Mouse (Mus musculus) ES-CJ7 (cell line): Measurements from ENCODE around the gene Terb2.
"Not testable (repeated sequence)": the region's sequence is repeated elsewhere in the genome, so short reads cannot be mapped to it uniquely, and the experiment has no call there.

Experiments
- DNase-seq: peaks from one replicate; pipeline ENCODE4 v3.0.0; 2011; ENCODE audit warnings: low read depth, low spot score

Gene Terb2

DNA sequence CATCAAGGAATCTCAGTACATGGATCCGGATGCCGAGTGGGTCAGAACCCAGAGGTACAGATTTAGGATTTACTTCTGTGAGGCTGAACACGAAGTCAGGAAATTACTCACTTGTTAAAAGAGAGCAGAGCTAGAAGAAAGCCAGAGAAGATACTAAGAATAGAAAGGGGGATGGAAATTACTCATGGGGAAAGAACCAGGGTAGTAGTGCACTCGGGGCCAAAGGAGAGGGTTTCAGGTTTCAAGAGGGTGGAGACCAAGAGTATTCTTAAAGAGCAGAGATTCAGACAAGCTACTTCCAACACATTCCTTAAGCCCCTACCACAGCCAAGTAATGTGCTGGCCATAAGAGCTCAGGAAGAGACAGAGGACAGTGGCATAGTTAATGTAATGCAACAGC, 24.5 kb upstream of the Terb2 start:
- peak; percentile 46 for DNase-seq

DNA sequence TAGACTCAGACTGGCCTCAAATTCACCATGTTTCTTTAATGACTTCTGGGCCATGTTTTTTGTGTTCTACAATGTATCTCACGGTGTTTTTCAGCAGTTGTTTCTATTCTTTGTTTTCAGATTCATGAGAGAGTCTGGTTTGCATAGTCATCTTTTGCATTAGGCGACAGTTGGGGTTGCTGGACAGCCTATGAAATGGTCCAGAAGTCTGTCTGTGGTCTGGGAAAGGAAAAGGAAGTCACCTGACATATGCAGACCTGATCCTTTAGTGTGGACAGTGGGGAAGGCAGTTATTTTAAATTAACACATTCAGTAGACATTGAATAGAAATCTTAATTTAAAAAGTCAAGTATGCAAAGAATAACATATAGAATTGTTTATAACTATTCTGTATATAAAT, 23.5 kb upstream of the Terb2 start:
- no peak for DNase-seq

DNA sequence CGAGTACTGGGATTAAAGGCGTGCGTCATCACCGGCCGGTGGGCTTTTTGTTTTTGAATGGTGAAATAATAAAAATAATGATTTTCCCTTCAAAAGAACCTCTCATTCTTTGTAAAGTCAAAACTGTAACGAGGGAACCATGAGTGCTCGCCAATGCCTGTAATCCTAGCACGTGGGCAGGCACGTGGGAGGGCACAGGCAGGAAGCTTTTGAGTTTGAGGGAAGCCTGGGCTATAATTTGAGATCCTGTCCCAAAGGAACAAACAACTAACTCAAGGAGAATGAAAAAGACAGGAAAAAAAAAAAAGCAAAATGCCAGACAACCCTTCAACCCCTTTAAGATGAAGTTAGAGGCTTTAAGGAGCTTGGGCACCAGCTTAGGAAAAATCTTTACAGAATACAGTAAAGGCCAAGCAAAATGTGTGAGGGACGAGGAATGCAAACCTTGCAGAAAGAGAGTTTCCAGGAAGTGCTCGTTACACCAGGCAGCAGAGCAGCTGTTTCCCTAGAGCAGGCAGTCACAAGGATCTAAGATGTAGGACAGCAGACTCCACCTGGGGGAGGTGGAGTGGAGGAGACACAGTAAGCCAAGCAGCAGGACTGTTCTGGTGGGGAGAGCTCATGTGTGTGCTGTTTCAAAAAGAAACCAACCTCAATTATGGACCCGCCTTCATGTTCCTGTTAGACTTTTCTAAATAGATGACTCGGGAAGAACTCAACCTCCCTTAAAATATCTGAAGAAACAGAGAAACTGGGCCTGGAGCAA, 22.5 kb upstream of the Terb2 start:
- no peak for DNase-seq

DNA sequence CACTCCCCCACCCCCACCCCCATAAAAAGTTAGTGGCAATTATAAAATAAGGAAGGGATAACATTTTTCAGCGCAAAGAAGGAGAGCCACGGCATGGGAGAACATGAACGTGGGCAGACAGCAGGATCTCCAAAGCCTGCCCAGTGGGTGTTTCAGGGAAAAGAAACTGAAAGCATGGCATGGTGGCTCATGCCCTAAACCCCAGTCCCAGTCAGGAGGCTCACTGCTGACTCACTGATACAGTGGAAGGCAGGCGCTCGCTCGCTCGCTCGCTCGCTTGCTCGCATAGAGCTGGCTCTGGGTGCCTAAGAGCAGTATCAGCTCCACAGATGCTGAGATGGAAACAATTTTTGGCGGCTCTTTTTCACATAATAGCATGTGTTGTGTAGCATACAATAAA, 21.8 kb upstream of the Terb2 start:
- no peak for DNase-seq

- DNase-seq: no peak
Measured at GRCm38 (mm10) chr2:122171292-122171691, 14.8 kb upstream of the Terb2 start.

DNA sequence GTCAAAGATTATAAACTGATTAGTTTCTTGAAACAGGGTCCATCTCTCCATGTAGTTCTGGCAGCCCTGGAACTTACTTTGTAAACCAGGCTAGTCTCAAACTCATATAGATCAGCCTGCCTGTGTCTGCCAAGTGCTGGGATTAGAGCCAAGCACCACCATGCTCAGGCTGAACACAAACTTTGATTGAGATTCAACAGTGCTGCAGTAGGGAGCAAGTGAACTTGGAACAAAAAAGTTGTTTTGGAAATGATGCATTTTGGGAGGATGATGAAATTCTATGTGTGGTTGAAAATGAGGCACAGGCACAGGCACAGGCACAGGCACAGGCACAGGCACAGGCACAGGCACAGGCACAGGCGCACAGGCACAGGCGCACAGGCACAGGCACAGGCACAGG, 13.9 kb upstream of the Terb2 start:
- no peak for DNase-seq

DNA sequence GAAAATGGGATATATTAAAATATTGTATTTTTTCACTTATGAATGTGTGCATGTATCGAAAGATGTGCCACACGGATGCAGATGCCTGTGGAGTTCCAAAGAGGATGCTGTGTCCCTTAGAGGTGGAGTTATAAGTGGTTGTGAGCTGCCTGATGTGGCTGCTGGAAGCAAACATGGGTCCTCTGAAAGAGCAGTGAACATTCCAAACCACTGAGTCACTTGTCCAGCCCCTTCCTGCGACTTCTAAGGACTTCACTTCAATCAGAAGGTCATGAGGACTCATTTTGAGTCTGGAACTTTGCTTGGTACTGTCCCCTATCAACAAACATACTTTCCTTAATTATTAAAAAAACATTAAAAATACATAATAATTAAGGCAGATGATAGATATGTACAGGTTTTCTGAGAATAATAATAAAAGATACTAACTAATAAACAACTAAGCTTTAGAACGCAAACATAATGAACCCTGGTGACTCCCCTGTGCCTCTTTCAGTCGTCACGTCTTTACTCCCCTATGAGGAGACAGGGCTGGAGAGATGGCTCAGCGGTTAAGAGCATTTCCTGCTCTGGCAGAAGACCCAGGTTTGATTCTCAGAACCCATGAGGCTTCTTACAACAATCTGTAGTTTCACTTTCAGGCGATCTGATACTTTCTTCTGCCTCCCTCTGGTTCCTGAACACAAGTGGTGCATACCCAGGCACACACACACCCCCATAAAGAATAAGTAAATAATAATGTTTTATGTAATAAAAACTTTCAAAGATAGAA, 5.8 kb upstream of the Terb2 start:
- DNase-seq: no peak

DNA sequence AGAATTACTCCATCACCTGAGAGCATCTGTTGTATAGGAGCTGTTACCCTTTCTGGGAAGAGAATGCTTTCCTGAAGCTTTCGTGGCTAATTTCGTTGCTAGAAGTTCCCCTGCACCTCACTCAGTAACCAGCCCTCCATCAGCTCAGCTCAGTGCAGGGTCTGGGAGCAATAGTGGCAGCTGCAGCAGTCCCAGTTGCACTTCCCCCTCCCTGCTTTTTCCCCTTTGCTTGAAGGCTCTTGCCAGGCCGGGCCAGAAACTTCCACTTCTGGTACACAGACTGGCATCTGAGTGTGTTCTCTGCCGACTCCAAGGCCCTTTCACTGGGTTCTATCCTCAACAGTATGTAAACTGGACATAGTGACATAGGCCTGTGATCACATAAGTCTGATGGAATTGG, 986 bp upstream of the Terb2 start:
- no peak for DNase-seq

- DNase-seq: no peak
Measured at GRCm38 (mm10) chr2:122186751-122187150, 679 bp downstream of the Terb2 start.

GRCm38 (mm10) chr2:122191849-122192248, 5.8 kb downstream of the Terb2 start:
- DNase-seq: no peak

DNA sequence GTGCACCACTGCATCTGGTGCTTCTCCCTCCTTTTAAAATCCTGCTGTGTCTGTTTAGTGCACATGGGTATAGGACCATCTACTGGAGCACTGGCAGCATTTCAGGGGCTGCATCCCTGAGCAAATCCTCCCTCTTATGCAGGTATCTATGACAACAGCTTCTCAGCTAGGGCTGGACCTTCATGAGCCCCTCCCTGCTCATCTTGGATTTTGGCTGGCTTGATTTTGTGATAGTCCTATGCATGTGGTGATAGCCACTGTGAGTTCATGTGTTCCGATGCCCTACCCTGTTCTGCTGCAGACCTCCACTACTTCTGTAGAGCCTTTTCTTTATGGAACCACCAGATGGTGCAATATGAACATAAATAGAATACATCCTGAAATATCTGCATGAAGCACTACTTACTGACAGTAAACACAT, 8.4 kb downstream of the Terb2 start:
- peak; percentile 29 for DNase-seq

DNA sequence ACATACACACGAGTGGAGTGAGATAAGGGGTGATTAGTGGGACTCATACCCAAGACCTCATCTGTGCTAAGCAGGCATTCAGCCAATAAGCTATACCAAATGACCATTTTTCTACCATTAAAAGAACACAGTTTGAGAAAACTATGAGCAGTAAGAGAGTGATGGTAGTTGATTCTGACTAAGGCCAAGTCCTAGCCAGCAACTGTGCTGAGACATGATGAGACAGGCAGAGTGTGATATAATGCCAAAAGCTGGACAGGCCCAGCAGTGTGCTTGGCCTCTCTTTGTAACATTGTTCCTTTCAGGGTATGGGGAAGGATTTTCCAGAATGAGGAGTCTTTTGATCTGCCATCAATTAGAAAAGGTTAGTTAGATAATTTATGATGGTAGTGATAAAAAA, 15.4 kb downstream of the Terb2 start:
- no peak for DNase-seq

DNA sequence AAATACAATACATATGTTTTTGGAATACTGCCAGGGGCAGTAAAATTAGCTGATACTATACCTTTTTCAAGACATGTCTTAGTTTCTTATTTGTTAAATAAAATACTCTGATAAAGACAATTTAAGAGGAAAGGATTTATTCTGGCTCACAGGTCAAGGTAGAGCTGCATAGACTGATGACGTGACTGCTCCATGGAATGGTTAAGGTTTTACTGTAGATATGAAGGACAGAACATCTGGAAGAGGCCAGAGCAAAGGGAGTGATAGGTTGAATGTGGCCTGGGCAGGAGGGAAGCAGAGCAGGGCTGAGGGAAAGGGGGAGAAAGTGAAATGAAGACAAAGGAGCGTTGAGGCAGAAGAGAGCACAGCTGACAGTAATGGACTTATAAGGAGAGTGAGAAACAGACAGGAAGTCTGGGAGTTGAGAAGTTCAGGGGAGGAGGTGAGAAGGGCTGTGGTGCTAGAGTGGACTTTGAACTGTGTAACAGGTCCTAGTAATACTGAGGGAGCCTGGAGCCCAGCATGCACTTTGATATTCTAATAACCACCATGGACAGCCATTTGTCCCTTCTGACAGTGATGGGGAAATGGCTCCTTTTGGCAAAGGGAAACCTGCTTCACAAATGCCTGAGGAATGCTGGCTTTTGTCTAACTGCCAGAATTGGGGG, 20.5 kb downstream of the Terb2 start:
- DNase-seq: no peak

DNA sequence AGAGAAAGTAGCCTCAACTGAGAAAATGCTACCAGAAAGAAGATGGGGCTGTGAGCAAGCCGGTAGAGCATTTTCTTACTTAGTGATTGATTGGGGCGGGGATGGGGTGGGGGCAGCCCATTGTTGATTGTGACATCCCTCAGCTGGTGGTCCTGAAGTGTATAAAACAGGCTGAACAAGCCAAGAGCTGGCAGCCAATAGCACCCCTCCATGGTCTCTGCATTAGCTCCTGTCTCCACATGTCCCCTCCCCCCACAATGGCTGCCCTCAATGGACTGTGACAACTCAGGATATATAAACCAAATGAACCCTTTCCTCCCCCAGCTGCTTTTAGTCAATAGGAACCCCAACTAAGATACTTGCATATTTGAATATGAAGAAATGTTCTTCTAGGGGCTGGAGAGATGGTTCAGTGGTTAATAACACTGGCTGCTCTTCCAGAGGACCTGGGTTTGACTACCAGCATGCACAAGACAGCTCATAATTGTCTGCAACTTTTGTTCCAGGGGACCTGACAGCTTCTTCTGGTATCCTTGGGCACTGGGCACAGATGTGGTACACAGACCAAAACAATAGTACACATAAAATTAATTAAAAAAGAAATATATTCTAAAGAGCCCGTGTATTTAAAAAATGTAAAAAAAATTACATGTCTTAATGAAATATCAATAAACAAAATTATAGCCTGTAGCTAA, 24.6 kb downstream of the Terb2 start:
- DNase-seq: no peak

GRCm38 (mm10) chr2:122217075-122217474, 31.0 kb downstream of the Terb2 start:
- DNase-seq: not testable (repeated sequence)

GRCm38 (mm10) chr2:122218234-122218633, 32.2 kb downstream of the Terb2 start:
- DNase-seq: no peak

DNA sequence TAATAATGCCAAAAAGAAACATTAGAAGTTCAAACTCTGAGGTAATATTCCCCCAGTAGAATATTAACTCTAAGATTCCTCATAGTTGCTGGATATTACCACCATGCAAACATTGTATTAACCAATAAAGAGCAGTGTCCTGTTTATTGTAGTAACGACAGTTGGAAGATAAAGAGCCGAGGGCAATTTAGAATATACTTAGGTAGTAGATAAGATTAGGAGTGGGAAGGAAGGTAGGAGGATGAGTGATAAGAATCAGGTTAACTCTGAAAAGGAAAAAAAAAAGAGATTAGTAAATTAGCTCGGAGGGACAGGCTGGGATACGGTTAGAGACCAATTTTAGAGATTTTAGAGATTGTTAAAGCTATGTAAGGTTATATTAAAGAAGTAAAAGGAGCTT, 35.3 kb downstream of the Terb2 start:
- DNase-seq: no peak

DNA sequence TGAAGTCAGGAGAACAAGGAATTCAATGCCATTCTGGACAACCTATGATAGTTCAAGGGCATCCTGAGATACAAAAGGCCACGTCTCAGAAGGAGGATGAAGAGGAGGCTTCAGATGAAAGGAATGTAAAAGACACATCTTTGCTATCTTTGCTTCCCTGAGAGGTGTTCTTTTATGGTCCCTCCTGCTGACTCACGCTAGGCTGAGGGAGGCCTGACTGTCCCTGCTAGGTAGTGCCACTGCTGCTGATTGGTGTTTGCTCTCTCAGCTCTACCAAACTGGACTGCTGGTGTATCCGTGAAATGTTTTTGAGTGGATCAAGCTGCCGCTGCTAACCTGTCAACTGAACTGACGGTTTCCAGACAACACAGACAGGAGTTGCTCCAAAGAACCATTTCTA, 35.7 kb downstream of the Terb2 start:
- DNase-seq: no peak

DNA sequence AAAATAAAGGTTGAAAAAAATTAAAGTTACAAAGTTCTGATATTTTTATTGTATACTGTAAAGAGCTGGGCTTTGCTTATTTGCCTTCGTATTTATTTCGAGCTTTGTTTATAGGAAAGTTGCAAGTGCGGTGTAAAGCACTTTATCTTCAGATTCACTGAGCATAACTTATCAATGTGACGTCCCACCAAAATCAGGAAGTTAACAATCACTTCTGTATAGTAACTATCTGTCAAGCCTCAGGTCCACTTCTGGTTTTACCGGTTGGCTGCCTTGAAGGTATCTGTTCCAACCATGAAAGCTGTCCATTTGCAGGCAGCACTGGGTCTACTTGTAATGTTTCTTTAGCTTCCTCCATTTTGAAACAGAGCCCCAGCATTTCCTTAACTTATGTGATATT, 36.2 kb downstream of the Terb2 start:
- no peak for DNase-seq

- DNase-seq: no peak
Measured at GRCm38 (mm10) chr2:122223654-122224053, 37.6 kb downstream of the Terb2 start.

DNA sequence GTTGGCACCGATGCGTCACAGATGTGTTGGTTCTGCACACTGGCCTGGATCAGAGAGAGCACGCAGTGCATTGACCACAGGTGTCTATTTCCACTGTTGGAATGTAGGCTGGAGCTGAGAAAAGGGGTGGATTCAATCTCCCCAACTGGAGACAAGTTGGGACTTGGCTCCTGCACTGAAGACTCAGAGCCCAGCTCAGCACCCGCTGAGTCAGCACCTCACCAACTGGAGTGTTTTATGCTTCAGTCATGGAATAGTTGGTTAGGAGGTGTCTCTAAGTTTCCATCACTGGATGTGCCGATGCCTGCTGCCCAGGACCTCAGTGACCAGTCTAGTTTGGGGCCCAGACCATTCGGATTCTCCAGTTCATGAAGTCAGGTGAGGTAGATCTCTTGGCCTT, 44.3 kb downstream of the Terb2 start:
- no peak for DNase-seq

DNA sequence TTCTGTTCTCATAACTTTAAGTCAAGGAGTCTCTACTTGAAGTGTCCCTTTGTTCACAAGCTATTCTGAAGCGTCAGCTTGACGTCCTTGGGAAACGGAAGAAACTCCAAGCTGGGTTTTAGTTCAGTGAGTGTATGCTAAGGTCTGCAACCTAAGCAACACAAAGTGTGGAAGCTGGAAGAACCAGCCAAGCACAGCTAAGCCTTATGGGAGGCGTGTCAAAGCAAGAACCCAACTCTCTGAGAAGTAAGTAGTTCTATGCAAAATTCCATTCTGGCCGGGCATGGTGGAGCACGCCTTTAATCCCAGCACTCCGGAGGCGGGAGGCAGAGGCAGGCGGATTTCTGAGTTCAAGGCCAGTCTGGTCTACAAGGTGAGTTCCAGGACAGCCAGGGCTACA, 45.5 kb downstream of the Terb2 start:
- peak; percentile 36 for DNase-seq
